Mouse (Mus musculus) midbrain, embryonic 12.5 days (tissue): ENCODE measurements around the gene Med13l. TPM values are rescaled to one million over a fixed set of nuclear protein-coding genes. Genes with fewer than 3 reads are reported as not detected.

Experiments
- ATAC-seq: fragments of 200-750 bp; cut with Nextera tagmentation; 2 replicates; pipeline ENCODE4 v1.8.0; 2017; ENCODE audit warnings: low read depth, moderate TSS enrichment, moderate library complexity; ENCODE audit not compliant: low FRiP score
- H3K27ac ChIP-seq: fragments of 300-500 bp; sonication (generic); replicated peaks from 2 replicates; pipeline ENCODE4 v1.5.1; 2016; ENCODE audit warnings: mild to moderate bottlenecking
- H3K27me3 ChIP-seq: fragments of 300-500 bp; sonication (generic); 2 replicates; pipeline ENCODE4 v1.6.1; 2016; ENCODE audit warnings: mild to moderate bottlenecking
- H3K36me3 ChIP-seq: fragments of 300-500 bp; sonication (generic); 2 replicates; pipeline ENCODE4 v1.6.1; 2016
- H3K4me1 ChIP-seq: fragments of 300-500 bp; sonication (generic); 2 replicates; pipeline ENCODE4 v1.6.1; 2016
- H3K4me2 ChIP-seq: fragments of 300-500 bp; sonication (generic); replicated peaks from 2 replicates; pipeline ENCODE4 v1.6.1; 2016; ENCODE audit warnings: mild to moderate bottlenecking, moderate library complexity
- H3K4me3 ChIP-seq: fragments of 300-500 bp; sonication (generic); 2 replicates; pipeline ENCODE4 v1.5.1; 2016; ENCODE audit warnings: mild to moderate bottlenecking
- H3K9ac ChIP-seq: fragments of 300-500 bp; sonication (generic); replicated peaks from 2 replicates; pipeline ENCODE4 v1.6.1; 2016; ENCODE audit warnings: mild to moderate bottlenecking, moderate library complexity
- H3K9me3 ChIP-seq: fragments of 300-500 bp; sonication (generic); 2 replicates; pipeline ENCODE4 v1.6.1; 2016; ENCODE audit warnings: mild to moderate bottlenecking
- WGBS: fragments of 180-500 bp; shearing (Covaris S2); methylation state at CpG from one replicate; pipeline ENCODE4 v1.1.7; 2016; 5-methylcytosine and 5-hydroxymethylcytosine counted together
- polyA plus RNA-seq: library from polyadenylated mRNA; unstranded; fragments of >200 nt; fragmentation: Nextera tagmentation; extraction: Ambion mirVana; gene quantifications from 2 replicates; pipeline ENCODE4 v1.2.1, GENCODE M21; 2016

The Med13l gene
- polyA plus RNA-seq, 1 experiment from 2014 or later: 14.7 TPM

DNA sequence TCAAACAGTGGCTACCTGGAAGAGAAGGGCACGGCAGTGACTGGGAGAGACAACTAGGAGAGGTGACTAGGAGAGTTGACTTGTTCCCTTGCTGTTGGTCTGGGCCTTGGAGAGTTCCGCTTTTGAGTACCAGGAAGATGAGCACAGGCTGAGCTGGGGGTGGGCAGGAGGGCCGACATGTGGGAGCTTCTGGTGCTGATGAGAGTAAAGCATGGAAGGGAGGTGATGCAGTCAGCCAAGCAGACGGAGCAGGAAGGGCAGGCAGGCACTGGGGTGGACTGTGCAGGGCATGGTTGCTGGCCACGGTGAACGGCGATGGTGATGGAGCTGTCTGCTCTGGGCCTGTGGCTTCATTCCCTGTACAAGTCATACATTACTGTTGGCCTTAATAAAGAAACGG lies 172.2 kb downstream of the Med13l start:
- Histone ChIP-seq H3K9ac (no peak overlapping the region), H3K27ac (no peak overlapping the region), H3K4me2 (no peak overlapping the region), H3K36me3 (peaks cover 70% of the 10 kb centered on the region), H3K4me3 (no peak overlapping the region), H3K27me3 (no peaks in the 10 kb centered on the region), H3K4me1 (no peaks in the 10 kb centered on the region), H3K9me3 (no peaks in the 10 kb centered on the region)
- 87% methylated on average over 8 of the region's 8 CpGs for WGBS
- no peak for ATAC-seq

DNA sequence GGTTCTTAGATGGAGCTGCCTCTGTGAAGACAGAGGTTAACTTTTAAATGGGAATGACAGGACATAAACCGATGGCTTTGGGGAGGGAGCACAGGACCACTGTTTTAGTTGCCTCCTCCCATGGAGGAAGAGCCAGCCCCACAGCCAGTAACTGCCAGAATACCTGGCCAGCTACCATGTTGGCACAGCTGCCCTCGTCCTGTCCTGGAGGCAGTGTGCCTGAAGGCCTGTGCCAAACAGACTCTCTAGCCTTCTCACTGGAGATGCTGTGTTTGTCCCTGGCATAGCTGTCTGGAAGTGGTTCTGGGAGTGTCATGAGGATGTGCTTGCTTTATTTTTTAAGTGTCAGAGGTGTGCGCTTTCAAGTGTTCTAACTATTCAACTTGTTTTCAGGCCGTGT lies 173.1 kb downstream of the Med13l start:
- peaks cover 66% of the 10 kb centered on the region for H3K36me3 ChIP-seq
- H3K4me3 ChIP-seq: no peak overlapping the region
- WGBS: 96% methylated on average over 4 of the region's 4 CpGs
- no peak for ATAC-seq
- no peak overlapping the region for H3K27ac ChIP-seq
- H3K9ac ChIP-seq: no peak overlapping the region
- H3K9me3 ChIP-seq: no peaks in the 10 kb centered on the region
- no peaks in the 10 kb centered on the region for H3K27me3 ChIP-seq
- no peaks in the 10 kb centered on the region for H3K4me1 ChIP-seq
- H3K4me2 ChIP-seq: no peak overlapping the region

DNA sequence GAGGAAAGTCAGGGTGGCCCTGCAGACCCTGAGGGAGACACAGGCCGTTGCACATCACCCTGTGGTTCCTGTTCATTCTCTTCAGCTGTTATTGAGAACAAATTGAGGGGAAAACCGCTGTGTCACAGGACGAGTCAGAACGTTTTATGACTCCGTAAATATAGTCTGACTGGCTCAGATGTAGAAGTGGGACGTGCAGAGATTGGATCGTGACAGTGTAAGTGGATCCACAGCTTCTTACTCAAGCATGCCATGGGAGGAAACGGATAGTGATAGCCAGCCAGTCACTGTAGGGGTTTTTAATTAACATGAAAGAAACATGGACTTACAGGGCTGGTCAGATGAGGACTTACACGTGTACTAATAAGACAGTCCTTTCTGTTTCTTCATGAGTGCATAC lies 174.0 kb downstream of the Med13l start:
- Histone ChIP-seq H3K4me3 (no peak overlapping the region), H3K9me3 (no peaks in the 10 kb centered on the region), H3K36me3 (peaks cover 67% of the 10 kb centered on the region), H3K27me3 (no peaks in the 10 kb centered on the region), H3K27ac (no peak overlapping the region), H3K4me2 (no peak overlapping the region), H3K9ac (no peak overlapping the region), H3K4me1 (no peaks in the 10 kb centered on the region)
- no peak for ATAC-seq
- 88% methylated on average over 9 of the region's 9 CpGs for WGBS

DNA sequence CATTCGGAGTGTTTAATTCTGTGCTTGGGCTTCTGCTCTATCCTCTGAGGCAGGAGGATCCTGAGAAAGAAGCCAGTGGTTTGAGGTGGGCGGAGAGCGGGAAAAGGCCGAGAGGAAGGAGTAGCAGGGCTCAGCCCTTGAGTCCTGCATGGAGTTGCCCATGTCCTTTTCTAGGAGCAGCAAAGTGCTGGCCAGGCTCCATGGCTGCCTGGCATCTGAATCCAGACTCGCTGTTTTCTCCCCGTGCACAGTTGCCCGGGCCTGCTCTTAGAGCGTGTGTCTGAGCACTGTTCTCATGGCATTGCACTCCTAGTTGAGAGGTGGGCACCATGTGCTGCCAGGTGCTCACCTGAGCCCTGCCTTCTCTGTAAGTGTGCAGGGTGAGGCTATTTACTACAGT lies 175.3 kb downstream of the Med13l start:
- ATAC-seq: no peak
- WGBS: 93% methylated on average over 8 of the region's 8 CpGs
- H3K36me3 ChIP-seq: peaks cover 68% of the 10 kb centered on the region

DNA sequence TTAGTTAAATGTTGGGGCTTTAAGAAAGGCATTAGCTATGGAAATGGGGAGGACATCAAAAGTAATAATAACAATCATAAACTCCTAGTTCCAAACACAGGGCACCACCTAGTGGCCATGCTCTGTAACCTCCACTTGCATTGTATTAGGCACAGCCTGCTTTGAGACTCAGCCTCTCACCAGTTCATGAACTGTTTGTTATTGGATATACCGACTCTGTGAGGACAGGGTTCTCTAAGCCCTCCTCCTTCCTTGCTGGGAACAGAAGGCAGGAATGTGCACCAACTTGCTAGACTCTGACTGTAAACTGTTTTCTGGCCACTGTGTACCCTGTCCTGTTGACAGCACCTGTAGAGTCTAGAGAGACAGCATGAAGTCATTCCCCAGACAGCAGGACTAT lies 177.1 kb downstream of the Med13l start:
- Histone ChIP-seq H3K9me3 (peaks cover 9% of the 10 kb centered on the region), H3K36me3 (peaks cover 72% of the 10 kb centered on the region), H3K27ac (no peak overlapping the region), H3K27me3 (no peaks in the 10 kb centered on the region), H3K9ac (no peak overlapping the region), H3K4me1 (no peaks in the 10 kb centered on the region), H3K4me3 (no peak overlapping the region), H3K4me2 (no peak overlapping the region)
- whole genome bisulfite sequencing: 41% methylated on average over 1 of the region's 1 CpGs
- no peak for ATAC-seq

More for the DNA sequence above, 175.3 kb downstream of the Med13l start:
- H3K4me3 ChIP-seq: no peak overlapping the region
- peaks cover 9% of the 10 kb centered on the region for H3K9me3 ChIP-seq
- H3K9ac ChIP-seq: no peak overlapping the region
- no peak overlapping the region for H3K27ac ChIP-seq
- H3K27me3 ChIP-seq: no peaks in the 10 kb centered on the region
- no peak overlapping the region for H3K4me2 ChIP-seq
- H3K4me1 ChIP-seq: no peaks in the 10 kb centered on the region

DNA sequence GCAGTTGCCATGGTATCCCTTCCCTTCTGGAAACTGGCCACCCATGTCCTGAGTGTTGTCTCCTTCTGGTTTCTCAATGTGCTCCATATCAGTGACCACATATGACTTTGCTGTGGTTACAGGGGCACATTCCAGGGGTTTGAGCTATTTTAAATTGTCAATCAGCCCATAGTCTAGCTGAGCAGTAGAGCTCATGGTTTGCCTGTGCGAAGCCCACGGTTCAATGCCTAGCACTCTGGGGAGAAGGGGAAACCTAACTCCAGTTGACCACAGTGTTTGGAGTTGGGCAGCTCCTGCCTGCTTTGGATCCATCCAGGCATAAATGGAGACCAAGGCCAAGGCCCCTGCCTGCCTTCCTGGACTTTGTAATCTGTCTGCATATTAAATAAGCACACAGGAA lies 182.6 kb downstream of the Med13l start:
- no peaks in the 10 kb centered on the region for H3K4me1 ChIP-seq
- H3K9ac ChIP-seq: no peak overlapping the region
- no peak overlapping the region for H3K27ac ChIP-seq
- peaks cover 9% of the 10 kb centered on the region for H3K9me3 ChIP-seq
- 95% methylated on average over 2 of the region's 2 CpGs for WGBS
- ATAC-seq: no peak
- no peak overlapping the region for H3K4me3 ChIP-seq
- H3K4me2 ChIP-seq: no peak overlapping the region
- no peaks in the 10 kb centered on the region for H3K27me3 ChIP-seq
- H3K36me3 ChIP-seq: peaks cover 92% of the 10 kb centered on the region

DNA sequence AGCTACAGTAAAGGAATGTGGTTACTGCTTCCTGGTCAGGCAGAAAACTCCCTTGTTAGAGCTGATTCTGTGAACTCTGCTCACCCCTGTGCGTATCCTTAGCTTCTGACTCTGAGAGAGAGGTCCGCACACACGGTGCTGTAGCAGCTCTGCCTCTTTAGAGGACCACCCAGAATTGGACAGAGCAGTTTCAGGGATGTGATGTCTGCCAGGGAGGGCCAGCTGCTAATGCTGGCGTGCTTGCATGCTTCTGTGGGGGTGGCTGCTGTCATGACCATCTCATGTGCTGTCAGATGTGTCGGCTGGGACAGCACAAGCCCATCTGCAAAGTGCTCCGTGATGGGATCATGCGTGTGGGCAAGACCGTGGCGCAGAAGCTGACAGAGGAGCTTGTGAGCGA lies 186.5 kb downstream of the Med13l start:
- H3K9me3 ChIP-seq: no peaks in the 10 kb centered on the region
- no peak overlapping the region for H3K4me3 ChIP-seq
- no peak overlapping the region for H3K9ac ChIP-seq
- WGBS: 93% methylated on average over 10 of the region's 10 CpGs
- peaks cover 91% of the 10 kb centered on the region for H3K36me3 ChIP-seq
- H3K27ac ChIP-seq: no peak overlapping the region
- H3K27me3 ChIP-seq: no peaks in the 10 kb centered on the region
- no peak for ATAC-seq
- no peak overlapping the region for H3K4me2 ChIP-seq
- H3K4me1 ChIP-seq: 0 out of 2 replicates have a peak, but pooled peaks cover 7% of the 10 kb centered on the region

DNA sequence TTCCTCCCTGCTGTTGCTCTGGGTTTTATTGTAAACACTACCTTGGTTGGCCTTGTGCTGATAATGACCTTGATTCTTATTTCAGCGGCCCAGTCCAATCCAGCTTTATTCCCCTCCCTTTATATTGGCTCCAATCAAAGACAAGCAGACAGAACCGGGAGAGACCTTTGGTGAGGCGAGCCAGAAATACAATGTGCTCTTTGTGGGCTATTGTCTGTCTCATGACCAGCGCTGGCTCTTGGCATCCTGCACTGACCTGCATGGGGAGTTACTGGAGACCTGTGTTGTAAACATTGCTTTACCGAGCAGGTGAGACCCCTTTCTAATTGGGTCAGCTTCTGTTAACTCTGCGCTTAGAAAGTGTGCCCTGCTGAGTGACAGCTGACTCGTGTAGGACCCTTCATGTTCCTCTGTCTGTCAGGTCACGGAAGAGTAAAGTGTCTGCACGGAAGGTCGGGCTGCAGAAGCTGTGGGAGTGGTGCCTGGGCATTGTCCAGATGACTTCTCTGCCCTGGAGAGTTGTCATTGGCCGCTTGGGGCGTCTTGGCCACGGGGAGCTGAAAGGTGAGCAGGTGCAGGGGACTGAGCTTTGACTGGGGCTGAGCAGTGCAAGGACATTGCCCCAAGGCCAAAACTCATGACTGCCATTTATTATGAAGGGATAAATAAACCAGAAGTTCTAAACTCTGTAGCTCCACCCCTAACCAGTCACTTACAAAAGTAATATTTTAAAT lies 191.1 kb downstream of the Med13l start:
- Histone ChIP-seq H3K9ac (no peak overlapping the region), H3K36me3 (peaks cover 91% of the 10 kb centered on the region), H3K4me2 (no peak overlapping the region), H3K9me3 (no peaks in the 10 kb centered on the region), H3K27me3 (no peaks in the 10 kb centered on the region), H3K4me1 (0 out of 2 replicates have a peak, but pooled peaks cover 10% of the 10 kb centered on the region), H3K4me3 (no peak overlapping the region), H3K27ac (no peak overlapping the region)
- 75% methylated on average over 13 of the region's 13 CpGs for WGBS
- ATAC-seq: no peak

DNA sequence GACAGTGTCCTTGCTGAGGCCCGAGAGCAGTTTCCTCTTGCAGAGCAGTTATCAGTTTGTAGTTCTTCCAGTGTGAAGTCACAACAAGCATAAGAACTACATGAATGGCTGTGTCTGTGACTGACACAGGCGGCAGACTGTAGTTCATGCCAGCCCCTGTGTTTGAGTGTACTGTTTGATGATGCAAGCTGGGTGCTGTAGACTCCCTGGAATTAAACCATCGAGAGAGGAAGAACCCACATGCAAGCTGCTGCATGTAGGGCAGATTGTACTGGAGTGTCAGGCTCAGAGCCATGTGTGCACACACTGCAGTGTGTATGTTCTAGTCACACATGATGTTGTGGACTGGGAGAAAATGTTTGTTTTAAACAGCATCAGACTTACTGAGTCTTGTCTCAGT lies 192.4 kb downstream of the Med13l start:
- Histone ChIP-seq H3K27ac (no peak overlapping the region), H3K27me3 (no peaks in the 10 kb centered on the region), H3K4me2 (no peak overlapping the region), H3K4me3 (no peak overlapping the region), H3K36me3 (peaks cover 92% of the 10 kb centered on the region), H3K9ac (no peak overlapping the region), H3K4me1 (0 out of 2 replicates have a peak, but pooled peaks cover 10% of the 10 kb centered on the region), H3K9me3 (no peaks in the 10 kb centered on the region)
- no peak for ATAC-seq
- WGBS: 92% methylated on average over 3 of the region's 3 CpGs

DNA sequence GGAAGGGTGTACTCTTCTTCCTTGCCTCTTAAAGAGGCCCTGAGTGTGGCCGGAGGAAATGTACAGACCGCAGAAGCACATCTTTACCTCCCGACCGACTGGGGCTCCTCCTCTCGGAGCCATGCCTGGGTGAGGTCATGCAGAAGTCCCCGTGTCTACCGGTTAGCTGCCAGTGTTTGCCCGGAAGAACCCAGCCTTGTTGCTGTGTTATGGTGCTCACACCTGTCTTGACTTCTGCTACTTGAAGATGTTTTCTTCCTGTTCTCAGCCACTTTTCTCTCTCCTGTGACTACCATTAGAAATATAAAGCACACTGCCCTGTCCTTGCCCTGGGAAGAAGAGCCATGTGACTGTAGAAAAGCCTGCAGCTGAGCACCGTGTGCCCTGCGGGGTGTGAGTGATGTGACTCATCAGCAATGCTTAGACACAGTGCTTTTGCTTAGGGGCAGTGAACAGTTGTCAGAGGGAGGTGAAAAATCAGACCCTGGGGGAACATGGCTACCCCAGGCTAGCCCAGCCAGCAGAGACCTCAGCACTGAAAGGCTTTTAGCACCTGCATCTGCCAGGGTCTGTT lies 193.1 kb downstream of the Med13l start:
- H3K36me3 ChIP-seq: peaks cover 91% of the 10 kb centered on the region
- H3K9me3 ChIP-seq: no peaks in the 10 kb centered on the region
- no peak for ATAC-seq
- H3K4me3 ChIP-seq: no peak overlapping the region
- 0 out of 2 replicates have a peak, but pooled peaks cover 10% of the 10 kb centered on the region for H3K4me1 ChIP-seq
- no peak overlapping the region for H3K4me2 ChIP-seq
- no peaks in the 10 kb centered on the region for H3K27me3 ChIP-seq
- H3K9ac ChIP-seq: no peak overlapping the region
- no peak overlapping the region for H3K27ac ChIP-seq
- 87% methylated on average over 10 of the region's 10 CpGs for WGBS

DNA sequence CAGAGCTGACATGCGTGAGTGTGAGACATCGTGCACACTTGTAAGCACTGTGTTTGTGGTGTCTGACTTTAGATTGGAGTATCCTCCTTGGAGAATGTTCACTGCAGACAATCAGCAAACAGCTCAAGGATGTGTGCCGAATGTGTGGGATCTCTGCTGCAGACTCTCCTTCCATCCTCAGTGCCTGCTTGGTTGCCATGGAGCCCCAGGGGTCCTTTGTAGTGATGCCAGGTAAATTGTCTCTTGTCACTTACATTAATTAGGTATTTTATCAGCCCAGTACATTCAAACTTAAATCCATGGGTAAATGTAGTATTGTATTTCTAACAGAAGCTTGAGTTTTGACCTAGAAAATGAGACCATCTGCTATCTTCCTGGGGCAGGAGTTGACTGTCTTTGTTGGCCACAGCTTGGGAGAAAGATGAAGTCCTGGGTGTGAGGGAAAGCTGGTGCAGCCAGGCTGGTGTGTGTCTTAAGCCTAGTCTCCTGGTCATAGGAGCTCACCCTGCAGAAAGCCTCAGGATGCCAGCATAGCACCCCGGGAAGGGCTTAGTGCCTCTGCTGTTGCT lies 193.8 kb downstream of the Med13l start:
- 89% methylated on average over 4 of the region's 4 CpGs for WGBS
- Histone ChIP-seq H3K36me3 (peaks cover 91% of the 10 kb centered on the region), H3K27me3 (no peaks in the 10 kb centered on the region), H3K4me2 (no peak overlapping the region), H3K27ac (no peak overlapping the region), H3K4me1 (0 out of 2 replicates have a peak, but pooled peaks cover 10% of the 10 kb centered on the region), H3K9ac (no peak overlapping the region), H3K9me3 (no peaks in the 10 kb centered on the region), H3K4me3 (no peak overlapping the region)
- ATAC-seq: no peak

DNA sequence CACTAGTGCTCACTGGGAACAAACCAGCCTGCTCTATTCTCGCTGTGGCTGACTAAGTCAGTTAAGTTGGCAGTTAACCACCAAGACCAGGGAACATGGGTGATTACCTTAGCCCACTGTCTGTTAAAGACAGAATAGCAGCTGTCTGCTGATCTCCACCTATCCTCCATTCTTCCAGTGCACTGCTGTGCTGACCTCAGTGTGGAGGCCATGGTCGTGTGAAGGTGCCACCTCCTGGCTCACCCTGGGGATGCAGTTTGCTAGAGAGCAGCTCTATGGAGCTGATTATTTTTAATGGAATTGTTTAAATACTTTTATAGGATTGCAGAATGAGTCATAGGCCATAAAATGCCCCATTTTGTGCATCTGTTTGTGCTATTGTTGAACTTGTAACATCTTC lies 195.6 kb downstream of the Med13l start:
- WGBS: 76% methylated on average over 2 of the region's 2 CpGs
- Histone ChIP-seq H3K27ac (no peak overlapping the region), H3K9me3 (no peaks in the 10 kb centered on the region), H3K9ac (no peak overlapping the region), H3K4me2 (no peak overlapping the region), H3K27me3 (no peaks in the 10 kb centered on the region), H3K4me3 (no peak overlapping the region), H3K36me3 (peaks cover 91% of the 10 kb centered on the region), H3K4me1 (0 out of 2 replicates have a peak, but pooled peaks cover 9% of the 10 kb centered on the region)
- ATAC-seq: no peak
